Mouse (Mus musculus): ENCODE measurements around the gene 1700016H13Rik. TPM values are rescaled to one million over a fixed set of nuclear protein-coding genes. Genes with fewer than 3 reads are reported as not detected.
A peak's percentile ranks its signal among the peaks of the same experiment; 100 is the strongest.

Gene 1700016H13Rik
- polyA plus RNA-seq, 1 experiment from 2014 or later: not detected

DNA sequence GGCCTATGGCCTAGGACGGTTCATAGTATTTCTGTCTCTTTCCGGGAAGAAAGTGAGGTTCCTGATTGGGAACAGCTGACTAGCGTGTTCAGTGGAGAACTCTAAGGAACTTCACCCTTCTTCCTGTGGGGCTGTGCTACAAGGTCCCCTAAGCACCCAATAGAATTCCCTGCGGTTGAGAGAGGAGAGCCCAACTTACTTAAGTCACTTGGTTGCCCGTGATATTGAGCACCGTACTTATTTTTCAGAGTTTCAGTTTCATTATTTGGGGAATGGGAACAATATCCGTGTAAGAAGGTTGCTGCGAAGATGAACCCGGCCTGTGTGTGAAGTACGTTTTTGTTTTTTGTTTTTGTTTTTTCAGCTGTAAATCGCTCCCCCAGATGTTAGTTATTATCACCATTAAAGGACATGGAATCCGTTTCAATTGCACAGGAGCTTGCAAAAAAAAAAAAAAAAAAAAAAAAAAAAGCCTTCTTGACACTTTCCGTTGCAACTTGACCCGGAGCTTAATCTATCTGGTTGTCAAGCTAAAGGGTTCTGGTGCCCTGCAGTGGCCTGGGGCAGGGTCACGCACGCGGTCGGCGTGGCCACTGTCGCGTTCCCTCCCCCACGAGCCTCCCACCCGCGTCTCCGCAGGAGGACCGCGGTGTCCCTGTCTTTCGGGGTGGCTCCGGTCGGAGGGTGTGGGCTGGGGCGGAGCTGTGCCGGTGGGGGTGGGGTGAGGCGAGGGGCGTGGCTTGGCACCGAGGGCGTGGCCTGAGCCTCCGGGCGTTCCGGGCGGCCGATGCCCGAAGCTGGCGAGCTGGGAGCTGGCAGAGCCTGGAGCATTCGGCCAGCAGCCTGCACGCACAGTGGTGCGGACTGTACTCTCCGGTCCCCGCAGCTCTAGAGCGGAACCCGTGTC, 36.1 kb upstream of the 1700016H13Rik start, which contains the start of gene Aff1:
TSS of gene Aff1 (plus strand) at position 751 of the 907 bp plus-strand sequence.
- 4% methylated on average over 50 of the region's 50 CpGs for WGBS
- peak within 1 kb of the TSS; percentile 100 for H3K4me2 ChIP-seq
- peak; percentile 91 for ATAC-seq (replicated peaks; ENCODE audit: low FRiP score)
- H3K9ac ChIP-seq: peak within 1 kb of the TSS; percentile 44
- H3K9me3 ChIP-seq (replicated peaks): no peaks in the 10 kb centered on the region
- H3K36me3 ChIP-seq: no peaks in the 10 kb centered on the region
- peaks cover 20% of the 10 kb centered on the region for H3K4me1 ChIP-seq
- peak within 1 kb of the TSS; percentile 62 for H3K4me3 ChIP-seq (replicated peaks)
- H3K27ac ChIP-seq: no peak within 1 kb of the TSS
- peaks cover 26% of the 10 kb centered on the region for H3K27me3 ChIP-seq

- Histone ChIP-seq H3K27ac (no peak overlapping the region), H3K4me3 (replicated peaks) (peak overlapping the region; percentile 62; the same call in 1 of the 2 replicates), H3K9me3 (replicated peaks) (no peaks in the 10 kb centered on the region), H3K4me1 (peaks cover 20% of the 10 kb centered on the region), H3K4me2 (peak overlapping the region; percentile 100), H3K36me3 (no peaks in the 10 kb centered on the region), H3K9ac (no peak overlapping the region), H3K27me3 (peaks cover 26% of the 10 kb centered on the region)
- no peak for ATAC-seq (replicated peaks; ENCODE audit: low FRiP score)
Observed at GRCm38 (mm10) chr5:103691171-103691570, 35.4 kb upstream of the 1700016H13Rik start.

DNA sequence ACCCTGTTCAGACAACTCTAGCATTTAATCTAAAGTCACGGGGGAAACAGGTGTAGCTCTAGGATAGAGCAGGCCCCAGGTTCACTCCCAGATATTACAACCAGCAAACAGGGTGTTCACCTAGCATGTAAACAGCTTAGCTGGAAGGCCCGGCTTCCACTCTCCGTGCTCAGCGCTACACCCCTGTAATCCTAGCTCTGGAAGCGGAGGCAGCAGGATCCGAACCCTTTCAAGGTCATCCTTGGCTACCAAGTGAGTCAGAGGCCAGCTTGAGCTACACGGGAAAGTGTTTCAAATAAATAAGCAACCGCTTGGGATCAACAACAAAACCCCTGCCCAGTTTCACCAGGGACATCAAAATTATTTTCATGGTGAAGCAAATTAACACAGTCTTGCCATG, 34.4 kb upstream of the 1700016H13Rik start:
- ATAC-seq (replicated peaks; ENCODE audit: low FRiP score): no peak
- Histone ChIP-seq H3K9me3 (replicated peaks) (no peaks in the 10 kb centered on the region), H3K36me3 (no peaks in the 10 kb centered on the region), H3K4me3 (replicated peaks) (no peak overlapping the region), H3K27ac (no peak overlapping the region), H3K4me2 (no peak overlapping the region), H3K27me3 (peaks cover 26% of the 10 kb centered on the region), H3K4me1 (peaks cover 20% of the 10 kb centered on the region), H3K9ac (no peak overlapping the region)
- 85% methylated on average over 8 of the region's 8 CpGs for WGBS

- no peak overlapping the region for H3K27ac ChIP-seq
- 87% methylated on average over 5 of the region's 5 CpGs for WGBS
- H3K9ac ChIP-seq: no peak overlapping the region
- no peak for ATAC-seq (replicated peaks; ENCODE audit: low FRiP score)
- no peaks in the 10 kb centered on the region for H3K9me3 ChIP-seq (replicated peaks)
- peaks cover 23% of the 10 kb centered on the region for H3K27me3 ChIP-seq
- no peak overlapping the region for H3K4me2 ChIP-seq
- H3K4me3 ChIP-seq (replicated peaks): no peak overlapping the region
- H3K4me1 ChIP-seq: peaks cover 20% of the 10 kb centered on the region
- H3K36me3 ChIP-seq: no peaks in the 10 kb centered on the region
Observed at GRCm38 (mm10) chr5:103689645-103690044, 33.8 kb upstream of the 1700016H13Rik start.

- H3K27me3 ChIP-seq: no peaks in the 10 kb centered on the region
- no peak overlapping the region for H3K27ac ChIP-seq
- no peak overlapping the region for H3K9ac ChIP-seq
- H3K4me3 ChIP-seq (replicated peaks): no peak overlapping the region
- H3K36me3 ChIP-seq: no peaks in the 10 kb centered on the region
- 37% methylated on average over 3 of the region's 3 CpGs for whole genome bisulfite sequencing
- H3K4me1 ChIP-seq: no peaks in the 10 kb centered on the region
- no peaks in the 10 kb centered on the region for H3K9me3 ChIP-seq (replicated peaks)
- no peak for ATAC-seq (replicated peaks; ENCODE audit: low FRiP score)
- no peak overlapping the region for H3K4me2 ChIP-seq
Observed at GRCm38 (mm10) chr5:103681824-103682223, 26.0 kb upstream of the 1700016H13Rik start.

GRCm38 (mm10) chr5:103680381-103680780, 24.6 kb upstream of the 1700016H13Rik start:
- Histone ChIP-seq H3K4me1 (no peaks in the 10 kb centered on the region), H3K9ac (no peak overlapping the region), H3K36me3 (no peaks in the 10 kb centered on the region), H3K9me3 (replicated peaks) (no peaks in the 10 kb centered on the region), H3K27me3 (no peaks in the 10 kb centered on the region), H3K4me3 (replicated peaks) (no peak overlapping the region), H3K4me2 (no peak overlapping the region), H3K27ac (no peak overlapping the region)
- no peak for ATAC-seq (replicated peaks; ENCODE audit: low FRiP score)
- 48% methylated on average over 4 of the region's 4 CpGs for WGBS

DNA sequence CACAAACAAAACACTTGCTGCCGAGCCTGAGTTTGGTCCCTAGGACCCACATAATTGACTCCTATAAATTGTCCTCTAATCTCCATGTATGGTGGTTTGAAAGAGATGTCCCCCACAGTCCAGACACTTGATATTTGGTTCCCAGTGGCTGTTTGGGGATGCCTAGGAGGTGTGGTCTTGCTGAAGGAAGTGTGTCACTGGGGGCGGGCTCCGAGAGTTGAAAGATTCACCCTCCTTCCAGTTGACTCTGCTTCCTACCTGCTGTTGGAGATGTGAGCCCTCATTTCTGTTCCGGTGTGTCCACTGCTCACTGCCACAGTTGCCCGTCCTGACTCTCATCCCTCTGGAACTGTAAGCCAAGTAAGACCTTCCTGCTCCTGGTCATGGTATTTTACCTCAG, 23.2 kb upstream of the 1700016H13Rik start:
- H3K36me3 ChIP-seq: no peaks in the 10 kb centered on the region
- H3K27ac ChIP-seq: no peak overlapping the region
- H3K4me2 ChIP-seq: no peak overlapping the region
- no peak for ATAC-seq (replicated peaks; ENCODE audit: low FRiP score)
- H3K9me3 ChIP-seq (replicated peaks): no peaks in the 10 kb centered on the region
- no peaks in the 10 kb centered on the region for H3K27me3 ChIP-seq
- no peak overlapping the region for H3K9ac ChIP-seq
- WGBS: 92% methylated on average over 5 of the region's 5 CpGs
- H3K4me1 ChIP-seq: no peaks in the 10 kb centered on the region
- no peak overlapping the region for H3K4me3 ChIP-seq (replicated peaks)

DNA sequence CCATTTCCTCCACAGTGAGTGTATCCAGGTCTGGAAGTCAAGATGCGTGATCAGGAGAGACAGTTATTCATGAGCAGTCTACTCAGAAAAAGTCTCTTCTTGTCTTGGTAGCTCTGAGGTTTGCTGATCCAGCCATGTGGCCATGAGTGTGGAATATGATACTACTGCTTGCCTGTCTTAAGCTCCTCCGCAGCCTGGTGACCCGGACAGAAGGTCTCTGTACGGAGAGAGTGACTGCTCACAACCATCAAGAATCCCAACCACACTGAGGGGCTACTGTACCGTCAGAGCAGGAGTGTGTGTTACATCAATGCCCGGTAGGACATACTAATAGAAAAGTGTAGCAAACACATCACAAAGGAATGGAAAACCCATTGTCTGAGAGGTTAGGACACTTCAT, 22.1 kb upstream of the 1700016H13Rik start:
- Histone ChIP-seq H3K4me2 (no peak overlapping the region), H3K4me3 (replicated peaks) (no peak overlapping the region), H3K9ac (no peak overlapping the region), H3K27ac (no peak overlapping the region), H3K36me3 (no peaks in the 10 kb centered on the region), H3K9me3 (replicated peaks) (no peaks in the 10 kb centered on the region), H3K27me3 (no peaks in the 10 kb centered on the region), H3K4me1 (no peaks in the 10 kb centered on the region)
- peak; percentile 65 for ATAC-seq (replicated peaks; ENCODE audit: low FRiP score)
- 52% methylated on average over 6 of the region's 6 CpGs for WGBS

- Histone ChIP-seq H3K4me3 (replicated peaks) (no peak overlapping the region), H3K4me1 (no peaks in the 10 kb centered on the region), H3K36me3 (no peaks in the 10 kb centered on the region), H3K9ac (no peak overlapping the region), H3K27me3 (no peaks in the 10 kb centered on the region), H3K4me2 (no peak overlapping the region), H3K9me3 (replicated peaks) (no peaks in the 10 kb centered on the region), H3K27ac (no peak overlapping the region)
- no peak for ATAC-seq (replicated peaks; ENCODE audit: low FRiP score)
- 79% methylated on average over 6 of the region's 6 CpGs for WGBS
Observed at GRCm38 (mm10) chr5:103676289-103676881, 20.6 kb upstream of the 1700016H13Rik start.

DNA sequence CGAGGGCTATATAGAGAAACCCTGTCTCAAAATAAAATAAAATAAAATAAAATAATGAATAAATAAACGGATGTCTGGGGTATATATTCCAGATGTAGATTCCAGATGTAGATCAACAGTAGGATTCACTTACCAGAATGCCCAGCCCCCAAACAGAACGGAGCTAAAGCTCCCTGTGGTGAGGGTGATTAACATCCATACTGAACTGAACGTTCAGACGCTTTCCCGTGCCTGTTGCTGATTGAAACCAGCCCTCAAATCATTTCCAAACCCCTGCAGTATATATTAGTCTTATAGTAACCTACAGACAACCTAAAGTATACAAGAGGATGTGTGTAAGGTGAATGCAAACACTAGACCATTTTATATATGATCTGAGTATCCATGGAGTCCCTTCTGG, 18.7 kb upstream of the 1700016H13Rik start:
- 62% methylated on average over 6 of the region's 6 CpGs for WGBS
- H3K9me3 ChIP-seq (replicated peaks): no peaks in the 10 kb centered on the region
- no peak overlapping the region for H3K27ac ChIP-seq
- H3K9ac ChIP-seq: no peak overlapping the region
- no peaks in the 10 kb centered on the region for H3K4me1 ChIP-seq
- H3K4me3 ChIP-seq (replicated peaks): no peak overlapping the region
- no peak for ATAC-seq (replicated peaks; ENCODE audit: low FRiP score)
- no peak overlapping the region for H3K4me2 ChIP-seq
- H3K27me3 ChIP-seq: no peaks in the 10 kb centered on the region
- no peaks in the 10 kb centered on the region for H3K36me3 ChIP-seq

DNA sequence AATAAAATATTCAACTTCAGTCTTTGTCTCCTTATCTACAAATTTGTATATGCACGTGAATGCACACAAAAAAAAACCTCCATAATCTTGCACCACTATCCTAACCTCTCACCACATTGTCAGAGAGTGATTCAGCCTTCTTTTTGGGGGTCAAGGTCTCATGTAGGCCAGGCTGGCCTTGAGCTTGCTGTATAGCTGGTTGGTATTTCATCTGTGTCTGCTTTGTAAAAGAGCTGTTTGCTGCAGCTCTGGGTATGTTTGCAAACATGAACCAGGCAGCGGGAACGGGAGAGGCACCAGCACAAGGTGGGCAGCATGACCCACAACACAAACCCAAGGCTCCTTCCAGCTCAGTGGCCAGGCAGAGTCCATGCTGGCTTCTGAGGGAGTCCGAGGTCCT, 17.8 kb upstream of the 1700016H13Rik start:
- H3K36me3 ChIP-seq: no peaks in the 10 kb centered on the region
- H3K9ac ChIP-seq: no peak overlapping the region

DNA sequence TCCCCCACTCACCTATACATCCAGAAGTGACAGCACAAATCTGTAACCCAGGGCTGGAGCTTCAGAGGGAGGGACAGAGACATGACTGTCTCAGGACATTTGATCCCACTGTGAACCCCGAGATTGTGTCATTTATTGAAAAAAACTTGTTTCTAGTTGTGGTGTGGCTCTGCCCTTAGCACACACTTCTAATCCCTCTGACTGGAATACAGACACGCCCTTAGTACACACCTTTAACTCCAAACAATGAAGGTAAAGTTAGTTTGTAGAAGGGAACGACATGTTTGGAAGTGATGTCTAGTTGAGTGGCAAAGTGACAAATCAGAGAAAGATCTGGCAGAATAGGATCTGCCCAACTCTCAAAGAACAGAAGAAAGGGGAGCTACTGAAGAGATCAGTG, 16.0 kb upstream of the 1700016H13Rik start:
- H3K27ac ChIP-seq: no peak overlapping the region
- H3K4me3 ChIP-seq (replicated peaks): no peak overlapping the region
- 67% methylated on average over 3 of the region's 3 CpGs for WGBS
- no peaks in the 10 kb centered on the region for H3K9me3 ChIP-seq (replicated peaks)
- no peaks in the 10 kb centered on the region for H3K4me1 ChIP-seq
- ATAC-seq (replicated peaks; ENCODE audit: low FRiP score): no peak
- H3K4me2 ChIP-seq: no peak overlapping the region
- no peaks in the 10 kb centered on the region for H3K36me3 ChIP-seq
- no peaks in the 10 kb centered on the region for H3K27me3 ChIP-seq
- H3K9ac ChIP-seq: no peak overlapping the region

More for the DNA sequence above, 17.8 kb upstream of the 1700016H13Rik start:
- Histone ChIP-seq H3K9me3 (replicated peaks) (no peaks in the 10 kb centered on the region), H3K27me3 (no peaks in the 10 kb centered on the region), H3K4me1 (no peaks in the 10 kb centered on the region), H3K4me2 (no peak overlapping the region), H3K4me3 (replicated peaks) (no peak overlapping the region), H3K27ac (no peak overlapping the region)
- WGBS: 80% methylated on average over 4 of the region's 4 CpGs
- ATAC-seq (replicated peaks; ENCODE audit: low FRiP score): no peak

Measured in kidney, embryonic 15.5 days (tissue).